Mouse (Mus musculus) neural tube, embryonic 13.5 days (tissue): ENCODE data around the gene Arl4c. TPM values are rescaled to one million over a fixed set of nuclear protein-coding genes. Genes with fewer than 3 reads are reported as not detected.

Experiments used
- ATAC-seq: fragments of 200-750 bp; cut with Nextera tagmentation; 2 replicates; pipeline ENCODE4 v1.8.0; 2017; ENCODE audit warnings: low read depth, mild to moderate bottlenecking, moderate TSS enrichment, moderate library complexity
- H3K27ac ChIP-seq: fragments of 300-500 bp; sonication (generic); replicated peaks from 2 replicates; pipeline ENCODE4 v1.5.1; 2015; ENCODE audit warnings: moderate library complexity, mild to moderate bottlenecking, inconsistent platforms
- H3K27me3 ChIP-seq: fragments of 300-500 bp; sonication (generic); 2 replicates; pipeline ENCODE4 v1.6.1; 2015; ENCODE audit warnings: mild to moderate bottlenecking, inconsistent platforms
- H3K36me3 ChIP-seq: fragments of 300-500 bp; sonication (generic); 2 replicates; pipeline ENCODE4 v1.6.1; 2015; ENCODE audit warnings: mild to moderate bottlenecking, inconsistent platforms
- H3K4me1 ChIP-seq: fragments of 300-500 bp; sonication (generic); replicated peaks from 2 replicates; pipeline ENCODE4 v1.6.1; 2015; ENCODE audit warnings: inconsistent platforms
- H3K4me2 ChIP-seq: fragments of 300-500 bp; sonication (generic); 2 replicates; pipeline ENCODE4 v1.6.1; 2015; ENCODE audit warnings: inconsistent platforms, mild to moderate bottlenecking, moderate library complexity
- H3K4me3 ChIP-seq: fragments of 300-500 bp; sonication (generic); 2 replicates; pipeline ENCODE4 v1.5.1; 2015; ENCODE audit warnings: mild to moderate bottlenecking, inconsistent platforms
- H3K9ac ChIP-seq: fragments of 300-500 bp; sonication (generic); 2 replicates; pipeline ENCODE4 v1.6.1; 2015; ENCODE audit warnings: moderate library complexity, mild to moderate bottlenecking, inconsistent platforms
- H3K9me3 ChIP-seq: fragments of 300-500 bp; sonication (generic); 2 replicates; pipeline ENCODE4 v1.6.1; 2016; ENCODE audit warnings: inconsistent platforms
- WGBS: fragments of 180-500 bp; shearing (Covaris S2); methylation state at CpG from one replicate; pipeline ENCODE4 v1.1.7; 2015; 5-methylcytosine and 5-hydroxymethylcytosine counted together
- polyA plus RNA-seq: library from polyadenylated mRNA; unstranded; fragments of >200 nt; fragmentation: Nextera tagmentation; extraction: Ambion mirVana; gene quantifications from 2 replicates; pipeline ENCODE4 v1.2.1, GENCODE M21; 2015

Arl4c gene
- polyA plus RNA-seq, 1 experiment from 2014 or later: 39.2 TPM

GRCm38 (mm10) chr1:88670807-88671206 is 31.2 kb downstream of the Arl4c start:
- no peak overlapping the region for H3K4me3 ChIP-seq
- 63% methylated on average over 4 of the region's 4 CpGs for WGBS
- H3K4me2 ChIP-seq: no peak overlapping the region
- H3K9ac ChIP-seq: no peak overlapping the region
- H3K27ac ChIP-seq: no peak overlapping the region
- ATAC-seq: no peak
- H3K9me3 ChIP-seq: no peaks in the 10 kb centered on the region
- H3K4me1 ChIP-seq: peaks cover 23% of the 10 kb centered on the region
- H3K36me3 ChIP-seq: no peaks in the 10 kb centered on the region
- no peaks in the 10 kb centered on the region for H3K27me3 ChIP-seq

- ATAC-seq: 0 out of 2 replicates have a peak, but pooled peaks have one; percentile 23
- H3K27ac ChIP-seq: peak overlapping the region; percentile 13; the same call in 1 of the 2 replicates
- peaks cover 23% of the 10 kb centered on the region for H3K4me1 ChIP-seq
- WGBS: 8% methylated on average over 14 of the region's 14 CpGs
- H3K4me3 ChIP-seq: no peak overlapping the region
- H3K9me3 ChIP-seq: no peaks in the 10 kb centered on the region
- H3K9ac ChIP-seq: no peak overlapping the region
- peak overlapping the region; percentile 22; the same call in 1 of the 2 replicates for H3K4me2 ChIP-seq
- no peaks in the 10 kb centered on the region for H3K27me3 ChIP-seq
- no peaks in the 10 kb centered on the region for H3K36me3 ChIP-seq
These were observed 32.9 kb downstream of the Arl4c start for GRCm38 (mm10) chr1:88668846-88669810.

GRCm38 (mm10) chr1:88668353-88668752 is 33.7 kb downstream of the Arl4c start:
- under 1% methylated on average over 7 of the region's 7 CpGs for WGBS
- no peak for ATAC-seq
- Histone ChIP-seq H3K4me2 (0 out of 2 replicates have a peak overlapping the region, but pooled peaks have one; percentile 22), H3K27ac (0 out of 2 replicates have a peak overlapping the region, but pooled peaks have one; percentile 13), H3K36me3 (no peaks in the 10 kb centered on the region), H3K4me3 (no peak overlapping the region), H3K9me3 (no peaks in the 10 kb centered on the region), H3K4me1 (peaks cover 23% of the 10 kb centered on the region), H3K9ac (no peak overlapping the region), H3K27me3 (no peaks in the 10 kb centered on the region)

- Histone ChIP-seq H3K9me3 (no peaks in the 10 kb centered on the region), H3K27me3 (no peaks in the 10 kb centered on the region), H3K27ac (no peak overlapping the region), H3K9ac (no peak overlapping the region), H3K4me3 (no peak overlapping the region), H3K4me1 (peaks cover 16% of the 10 kb centered on the region), H3K36me3 (no peaks in the 10 kb centered on the region), H3K4me2 (no peak overlapping the region)
- WGBS: 67% methylated on average over 3 of the region's 3 CpGs
- no peak for ATAC-seq
These were observed 37.4 kb downstream of the Arl4c start for GRCm38 (mm10) chr1:88664623-88665022.

- no peaks in the 10 kb centered on the region for H3K9me3 ChIP-seq
- H3K4me3 ChIP-seq: no peak overlapping the region
- H3K27ac ChIP-seq: no peak overlapping the region
- H3K9ac ChIP-seq: no peak overlapping the region
- no peaks in the 10 kb centered on the region for H3K36me3 ChIP-seq
- H3K4me2 ChIP-seq: no peak overlapping the region
- 88% methylated on average over 5 of the region's 5 CpGs for WGBS
- ATAC-seq: no peak
- H3K27me3 ChIP-seq: no peaks in the 10 kb centered on the region
- 0 out of 2 replicates have a peak, but pooled peaks cover 8% of the 10 kb centered on the region for H3K4me1 ChIP-seq
These were observed 39.3 kb downstream of the Arl4c start for GRCm38 (mm10) chr1:88662736-88663135.

GRCm38 (mm10) chr1:88661209-88661608 is 40.8 kb downstream of the Arl4c start:
- Histone ChIP-seq H3K27me3 (no peaks in the 10 kb centered on the region), H3K4me3 (no peak overlapping the region), H3K36me3 (no peaks in the 10 kb centered on the region), H3K9ac (no peak overlapping the region), H3K9me3 (no peaks in the 10 kb centered on the region), H3K4me1 (0 out of 2 replicates have a peak, but pooled peaks cover 8% of the 10 kb centered on the region), H3K27ac (no peak overlapping the region), H3K4me2 (no peak overlapping the region)
- 95% methylated on average over 3 of the region's 3 CpGs for WGBS
- no peak for ATAC-seq

- Histone ChIP-seq H3K27ac (no peak overlapping the region), H3K4me1 (0 out of 2 replicates have a peak, but pooled peaks cover 8% of the 10 kb centered on the region), H3K36me3 (no peaks in the 10 kb centered on the region), H3K27me3 (no peaks in the 10 kb centered on the region), H3K4me3 (no peak overlapping the region), H3K9ac (no peak overlapping the region), H3K9me3 (no peaks in the 10 kb centered on the region), H3K4me2 (no peak overlapping the region)
- no peak for ATAC-seq
- WGBS: 42% methylated on average over 6 of the region's 6 CpGs
These were observed 43.6 kb downstream of the Arl4c start for GRCm38 (mm10) chr1:88658290-88658857.

GRCm38 (mm10) chr1:88656096-88656480 is 45.9 kb downstream of the Arl4c start:
- H3K4me1 ChIP-seq: 0 out of 2 replicates have a peak, but pooled peaks cover 8% of the 10 kb centered on the region
- no peak for ATAC-seq
- no peak overlapping the region for H3K9ac ChIP-seq
- no peak overlapping the region for H3K4me2 ChIP-seq
- no peaks in the 10 kb centered on the region for H3K36me3 ChIP-seq
- H3K4me3 ChIP-seq: no peak overlapping the region
- WGBS: 80% methylated on average over 5 of the region's 5 CpGs
- H3K9me3 ChIP-seq: no peaks in the 10 kb centered on the region
- no peak overlapping the region for H3K27ac ChIP-seq
- H3K27me3 ChIP-seq: no peaks in the 10 kb centered on the region

GRCm38 (mm10) chr1:88655473-88656095 is 46.4 kb downstream of the Arl4c start:
- no peaks in the 10 kb centered on the region for H3K9me3 ChIP-seq
- 94% methylated on average over 3 of the region's 3 CpGs for WGBS

GRCm38 (mm10) chr1:88654521-88655472 is 47.2 kb downstream of the Arl4c start:
- no peaks in the 10 kb centered on the region for H3K9me3 ChIP-seq
- no peak overlapping the region for H3K27ac ChIP-seq
- H3K36me3 ChIP-seq: no peaks in the 10 kb centered on the region
- no peaks in the 10 kb centered on the region for H3K27me3 ChIP-seq
- WGBS: 90% methylated on average over 9 of the region's 9 CpGs
- ATAC-seq: no peak
- 0 out of 2 replicates have a peak, but pooled peaks cover 8% of the 10 kb centered on the region for H3K4me1 ChIP-seq
- no peak overlapping the region for H3K4me2 ChIP-seq
- H3K4me3 ChIP-seq: no peak overlapping the region
- no peak overlapping the region for H3K9ac ChIP-seq

More at GRCm38 (mm10) chr1:88655473-88656095, 46.4 kb downstream of the Arl4c start:
- Histone ChIP-seq H3K27ac (no peak overlapping the region), H3K4me3 (no peak overlapping the region), H3K27me3 (no peaks in the 10 kb centered on the region), H3K4me2 (no peak overlapping the region), H3K4me1 (0 out of 2 replicates have a peak, but pooled peaks cover 8% of the 10 kb centered on the region), H3K9ac (no peak overlapping the region), H3K36me3 (no peaks in the 10 kb centered on the region)
- no peak for ATAC-seq
